Mouse (Mus musculus) cortical plate, adult 2 months (tissue): ENCODE data around the gene Armc7.

Experiments used
- CTCF ChIP-seq: fragments of 200-500 bp; IDR thresholded peaks from 2 replicates; pipeline ENCODE4 v1.5.1; 2011; ENCODE audit warnings: mild to moderate bottlenecking, control low read depth, low read length; ENCODE audit not compliant: insufficient read depth; ENCODE audit errors: extremely low read depth
- POLR2A ChIP-seq: fragments of 200-500 bp; IDR thresholded peaks from 2 replicates; pipeline ENCODE4 v1.6.1; 2011; ENCODE audit warnings: mild to moderate bottlenecking, low read length, control low read depth; ENCODE audit not compliant: insufficient read depth; ENCODE audit errors: extremely low read depth

DNA sequence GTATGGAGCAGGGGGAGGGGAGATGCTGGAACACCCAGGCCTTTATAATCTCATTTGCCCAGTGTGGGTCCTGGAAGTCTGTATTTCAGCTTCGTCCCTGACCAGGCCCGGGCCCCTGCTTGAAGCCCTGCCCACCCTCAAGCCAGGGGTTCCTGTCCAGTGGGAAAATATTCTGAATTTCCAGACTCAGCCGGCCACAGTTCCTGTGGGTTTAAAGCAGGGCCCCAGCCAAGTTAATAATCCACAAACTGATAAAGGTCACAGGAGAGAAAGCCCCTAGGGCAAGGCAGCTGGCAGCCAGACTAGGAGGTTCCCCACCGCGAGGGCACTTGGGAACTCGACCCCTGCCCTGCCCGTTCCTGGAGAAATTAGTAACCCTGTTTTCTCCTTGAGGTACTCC lies 26.5 kb upstream of the Armc7 start:
- TF ChIP-seq CTCF (no peak), POLR2A (no peak)
